Mouse (Mus musculus) left cerebral cortex, adult 2 months (tissue): ENCODE data around the gene Gm20517. TPM values are rescaled to one million over a fixed set of nuclear protein-coding genes. Genes with fewer than 3 reads are reported as not detected.
"Not testable (repeated sequence)": the region's sequence is repeated elsewhere in the genome, so short reads cannot be mapped to it uniquely, and the experiment has no call there.

Experiments used
- DNase-seq, 2 experiments: peaks; one replicate each; pipeline ENCODE4 v3.0.0; 2021 to 2022; ENCODE audit warnings: low spot score in 2 of 2, mixed read lengths in 1 of 2; ENCODE audit errors: extremely low spot score in 1 of 2
- H3K27ac ChIP-seq: fragments of 200-600 bp; 2 replicates; pipeline ENCODE4 v1.8.1; 2022
- H3K4me3 ChIP-seq: fragments of 200-600 bp; 2 replicates; pipeline ENCODE4 v1.8.1; 2022
- CTCF ChIP-seq: fragments of 200-600 bp; IDR thresholded peaks from 2 replicates; pipeline ENCODE4 v1.8.1; 2022; ENCODE audit warnings: antibody characterized with exemption, mild to moderate bottlenecking, moderate library complexity
- intact Hi-C: fragments of 180-260 bp; cut with DNase I; formaldehyde crosslinking; loops from one replicate; pipeline ENCODE4 v1.15.1; 2025
- total RNA-seq, 2 experiments: library from RNA; stranded (reverse); gene quantifications; 2 replicates each; pipeline ENCODE4 v1.2.3; 2021

The Gm20517 gene
- total RNA-seq, 2 experiments from 2014 or later: 7.1 TPM

GRCm38 (mm10) chr17:47616652-47617051, 5.3 kb downstream of the Gm20517 start:
- TF ChIP-seq CTCF: no peak

DNA sequence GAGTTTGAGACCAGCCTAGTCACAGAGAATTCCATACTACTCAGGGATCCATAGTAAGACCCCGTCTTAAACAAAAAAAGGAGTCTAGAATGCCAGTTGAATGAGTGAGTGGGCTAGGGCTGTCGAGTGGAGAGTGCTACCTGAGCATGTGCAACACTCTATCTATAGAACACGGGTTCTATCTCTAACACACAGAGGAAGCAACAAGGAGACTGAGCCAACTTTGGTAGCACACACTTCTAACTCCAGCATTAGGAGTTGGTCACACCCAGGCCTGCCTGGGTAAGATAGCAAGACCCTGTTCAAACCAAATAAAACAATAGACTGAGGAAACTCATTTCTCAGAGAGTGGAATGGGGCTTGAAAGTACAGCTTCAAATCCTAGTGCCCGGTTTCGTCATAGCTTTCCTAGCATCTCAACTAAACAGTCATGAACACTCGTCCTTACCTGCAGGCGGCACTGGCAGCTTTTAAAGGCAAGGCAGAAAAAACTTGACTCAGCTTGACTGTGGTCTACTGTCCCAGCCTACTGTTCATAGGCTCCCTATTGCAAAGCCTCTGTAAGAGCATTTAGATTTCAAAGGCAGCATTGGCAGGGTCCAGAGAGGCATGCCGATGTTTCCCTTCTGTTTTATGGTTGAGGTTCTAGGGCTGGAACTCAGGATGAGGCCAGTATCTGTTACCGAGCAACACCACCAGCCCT, 6.4 kb downstream of the Gm20517 start:
- DNase-seq: no peak
- intact Hi-C loops: no loop called here
- TF ChIP-seq CTCF: no peak
- H3K4me3 ChIP-seq: no peak overlapping the region
- no peak overlapping the region for H3K27ac ChIP-seq

More at GRCm38 (mm10) chr17:47616652-47617051, 5.3 kb downstream of the Gm20517 start:
- no peak overlapping the region for H3K27ac ChIP-seq
- intact Hi-C loops: no loop called here
- H3K4me3 ChIP-seq: no peak overlapping the region
- no peak for DNase-seq

DNA sequence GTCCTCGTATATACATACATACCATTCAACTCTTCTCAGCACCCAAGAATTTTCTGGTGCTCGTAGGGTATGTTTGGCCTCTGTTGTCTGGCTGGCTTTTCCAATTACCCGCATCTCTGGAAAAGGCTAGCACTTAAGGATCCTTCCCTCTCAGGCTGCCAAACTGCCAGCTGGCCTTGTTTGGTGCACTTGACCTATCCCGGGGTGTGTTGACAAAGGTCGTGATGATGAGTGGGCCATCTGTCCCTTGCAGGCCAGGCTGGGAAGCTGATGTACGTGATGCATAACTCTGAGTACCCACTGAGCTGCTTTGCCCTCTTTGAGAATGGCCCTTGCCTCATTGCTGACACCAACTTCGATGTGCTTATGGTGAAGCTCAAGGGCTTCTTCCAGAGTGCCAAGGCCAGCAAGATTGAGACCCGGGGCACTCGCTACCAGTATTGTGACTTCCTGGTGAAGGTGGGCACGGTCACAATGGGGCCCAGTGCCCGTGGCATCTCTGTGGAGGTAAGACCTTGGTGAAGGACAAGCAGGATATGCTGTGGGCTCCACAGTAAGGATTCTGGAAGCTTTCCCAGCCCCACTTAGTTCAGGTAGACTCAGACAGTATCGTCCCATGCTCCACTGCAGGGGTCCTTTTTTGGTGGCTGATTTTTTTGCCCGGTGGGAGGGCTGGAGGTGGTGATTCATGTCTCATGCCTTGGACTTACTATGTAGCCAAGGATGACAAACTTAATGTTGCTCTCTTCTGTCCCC, 7.3 kb downstream of the Gm20517 start:
- no peak for TF ChIP-seq CTCF
- DNase-seq: no peak
- Histone ChIP-seq H3K27ac (no peak overlapping the region), H3K4me3 (no peak overlapping the region)
- intact Hi-C loops: no loop called here

DNA sequence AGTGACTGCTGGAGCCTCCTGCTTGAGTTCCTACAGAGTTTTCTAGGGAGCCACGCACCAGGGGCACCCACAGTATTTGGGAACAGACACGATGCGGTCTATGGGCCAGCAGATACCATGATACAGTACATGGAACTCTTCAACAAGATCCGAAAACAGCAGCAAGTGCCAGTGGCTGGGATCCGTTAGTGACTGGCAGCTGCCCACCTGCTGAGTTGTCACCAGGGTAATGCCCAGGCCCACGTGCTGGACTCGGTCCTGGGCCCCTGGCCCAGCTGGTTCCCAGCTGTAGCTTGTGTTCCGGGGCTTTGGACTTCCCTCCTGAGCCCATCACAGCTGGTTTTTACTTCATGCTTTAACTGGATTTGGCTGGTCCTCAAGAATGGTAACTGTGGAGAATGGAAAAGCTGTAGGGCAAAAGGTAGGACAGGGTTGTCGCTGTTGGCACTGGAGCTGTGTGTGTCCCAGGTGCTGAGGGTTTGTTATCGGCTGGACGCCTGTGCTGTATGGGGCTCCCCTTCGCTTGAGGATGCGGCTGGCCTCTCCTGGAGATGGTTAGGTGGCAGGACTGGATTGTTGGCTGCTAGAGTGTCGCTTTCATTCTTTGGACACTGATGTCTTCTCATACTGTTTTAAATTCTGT, 11.6 kb downstream of the Gm20517 start:
- TF ChIP-seq CTCF: no peak
- no peak overlapping the region for H3K4me3 ChIP-seq
- no peak overlapping the region for H3K27ac ChIP-seq
- intact Hi-C loops: no loop called here
- DNase-seq: no peak

DNA sequence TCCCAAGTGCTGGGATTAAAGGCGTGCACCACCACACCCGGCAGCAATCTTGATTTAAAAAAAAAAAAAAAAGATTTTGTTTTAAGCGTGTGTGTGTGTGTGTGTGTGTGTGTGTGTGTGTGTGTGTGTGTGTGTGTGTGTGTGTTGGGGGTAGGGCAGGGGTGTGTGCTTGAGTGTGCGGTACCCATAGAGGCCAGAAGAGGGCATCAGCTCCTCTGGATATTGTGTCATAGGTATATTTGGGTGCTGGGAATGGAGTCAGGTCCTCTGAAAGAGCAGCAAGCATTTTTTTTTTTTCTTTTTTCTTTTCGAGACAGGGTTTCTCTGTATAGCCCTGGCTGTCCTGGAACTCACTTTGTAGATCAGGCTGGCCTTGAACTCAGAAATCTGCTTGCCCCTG, 13.2 kb downstream of the Gm20517 start:
- H3K27ac ChIP-seq, intact Hi-C loops, H3K4me3 ChIP-seq, DNase-seq: not testable (repeated sequence)

- intact Hi-C loops: loop anchor here (5.0 kb wide), 1 partner anchor 47 kb away; no protein-coding TSS in a partner anchor
- TF ChIP-seq CTCF: no peak
- Histone ChIP-seq H3K4me3 (no peak overlapping the region), H3K27ac (no peak overlapping the region)
- DNase-seq: no peak
These were observed 13.7 kb downstream of the Gm20517 start for GRCm38 (mm10) chr17:47625088-47625487.

GRCm38 (mm10) chr17:47626031-47626430, 14.6 kb downstream of the Gm20517 start:
- intact Hi-C loops: loop anchor here (5.0 kb wide), 1 partner anchor 46 kb away; no protein-coding TSS in a partner anchor
- DNase-seq: no peak
- no peak overlapping the region for H3K27ac ChIP-seq
- no peak for TF ChIP-seq CTCF
- no peak overlapping the region for H3K4me3 ChIP-seq

DNA sequence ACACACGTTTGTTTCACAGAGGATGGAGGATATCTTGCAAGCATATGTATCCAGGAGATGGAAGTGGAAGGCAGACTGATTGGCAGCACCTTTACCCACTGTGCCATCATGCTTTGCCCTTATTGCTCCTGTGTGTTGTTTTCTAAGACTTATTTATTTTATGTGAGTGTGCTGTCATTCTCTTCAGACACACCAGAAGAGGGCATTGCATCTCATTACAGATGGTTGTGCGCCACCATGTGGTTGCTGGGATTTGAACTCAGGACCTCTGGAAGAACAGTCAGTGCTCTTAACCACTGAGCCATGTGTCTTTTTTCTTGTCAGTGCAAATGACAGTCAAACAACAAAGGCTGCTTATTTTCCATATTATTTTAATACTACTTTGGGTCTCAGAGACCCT, 16.4 kb downstream of the Gm20517 start:
- intact Hi-C loops: loop anchor here (5.0 kb wide), 1 partner anchor 45 kb away; no protein-coding TSS in a partner anchor
- no peak for TF ChIP-seq CTCF
- DNase-seq: no peak
- Histone ChIP-seq H3K4me3 (no peak overlapping the region), H3K27ac (no peak overlapping the region)

DNA sequence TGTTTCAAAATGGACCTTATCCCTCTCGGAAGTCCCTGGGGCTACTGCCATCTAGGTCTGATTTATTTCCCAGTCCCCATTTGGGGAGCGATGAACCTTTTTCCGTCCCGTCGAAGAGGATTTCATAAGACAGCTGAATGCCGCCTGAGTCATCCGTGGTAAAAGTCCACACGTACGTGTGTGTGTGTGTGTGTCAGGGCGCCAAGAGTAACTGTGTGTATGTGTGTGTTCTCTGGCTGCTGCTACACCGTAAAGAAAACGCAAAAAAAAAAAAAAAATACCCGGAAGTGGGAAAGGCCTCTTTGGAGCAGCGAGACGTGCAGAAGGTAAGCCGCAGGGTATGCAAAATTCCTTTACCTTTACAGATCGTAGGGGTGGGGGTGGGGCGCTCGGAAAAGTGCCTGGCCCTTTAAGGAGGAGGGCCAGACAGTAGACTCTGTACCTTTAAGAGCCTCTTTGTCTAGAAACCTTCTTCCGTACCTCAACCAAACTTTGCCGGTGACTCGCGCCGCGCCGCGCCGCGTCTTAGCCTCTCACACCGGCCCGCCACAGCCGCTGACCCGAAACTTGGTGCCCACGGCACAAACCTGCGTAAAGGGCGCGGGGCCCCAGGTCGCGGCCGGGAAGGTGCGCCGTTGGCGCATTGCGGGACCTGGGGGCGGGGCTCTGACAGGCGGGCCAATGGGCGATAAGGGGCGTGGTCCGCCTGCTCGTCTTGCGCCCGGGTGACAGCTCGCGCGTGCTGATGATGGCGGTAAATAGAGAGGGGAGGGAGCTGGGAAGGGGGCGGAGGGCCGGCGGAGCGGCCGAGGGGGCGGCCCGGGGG, 17.7 kb downstream of the Gm20517 start:
- intact Hi-C loops: loop anchor here (1.0 to 5.0 kb wide), 2 partner anchors 18 to 43 kb away; partner anchors contain the start of genes Bysl, Gm20517 and Med20
- H3K4me3 ChIP-seq: peak overlapping the region; percentile 72
- no peak for TF ChIP-seq CTCF
- peak; percentile 91 to 92 for DNase-seq
- H3K27ac ChIP-seq: peak overlapping the region; percentile 90

DNA sequence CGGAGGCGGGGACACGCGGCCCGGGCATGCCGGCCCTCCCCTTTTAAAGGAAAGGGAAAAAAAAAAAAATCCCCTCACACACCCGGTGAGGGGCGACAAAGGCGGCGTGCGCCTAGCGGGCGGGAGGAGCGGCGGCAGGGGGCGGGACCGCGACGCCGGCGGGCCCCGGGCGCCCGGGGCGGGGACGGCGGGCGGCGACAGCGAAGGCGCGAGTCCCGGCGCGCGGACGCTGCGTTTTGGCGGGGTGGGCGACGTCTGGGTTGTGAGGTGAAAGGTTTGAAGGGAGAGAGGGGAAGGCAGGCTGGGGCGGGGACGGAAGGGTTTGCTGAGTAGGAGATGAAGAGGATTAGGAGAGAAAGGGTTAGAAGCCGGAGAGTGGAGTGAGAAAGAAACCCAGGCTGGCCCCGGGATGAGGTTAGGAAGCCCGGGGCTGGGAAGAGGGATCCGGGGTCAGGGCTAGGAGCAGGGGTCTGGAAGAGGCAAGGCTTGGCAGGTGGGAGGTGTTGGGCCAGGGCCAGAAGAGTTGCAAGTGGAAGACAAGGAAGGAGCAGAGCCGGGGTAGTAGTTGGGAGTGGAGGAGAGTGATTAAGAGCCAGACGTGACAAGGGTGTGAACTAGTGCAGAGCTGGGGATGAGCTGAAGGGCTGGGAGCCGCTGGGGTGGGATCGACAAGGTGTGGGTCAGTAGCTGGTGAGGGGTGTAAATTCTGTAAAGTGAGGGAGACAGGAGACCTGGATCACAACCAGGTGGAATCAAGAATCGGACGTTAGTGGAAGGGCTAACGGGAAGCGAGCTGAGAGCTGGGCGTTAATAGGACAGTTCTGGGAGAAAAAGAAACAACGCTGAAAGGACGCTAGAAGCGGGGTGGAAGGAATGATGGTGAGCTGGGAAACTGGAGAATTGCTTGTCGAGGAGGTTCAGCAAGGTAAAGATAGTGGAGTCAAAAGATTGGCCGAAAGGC, 18.6 kb downstream of the Gm20517 start:
- peak in 1 of 2 experiments; percentile 21 for DNase-seq
- Histone ChIP-seq H3K4me3 (peak overlapping the region; percentile 72), H3K27ac (peak overlapping the region; percentile 90)
- TF ChIP-seq CTCF: peak; percentile 37
- intact Hi-C loops: loop anchor here (1.0 to 5.0 kb wide), 2 partner anchors 19 to 42 kb away; partner anchors contain the start of genes Bysl, Gm20517 and Med20
